Mouse (Mus musculus) lung, postnatal 0 days (tissue): ENCODE results near the gene Miga1. TPM values are rescaled to one million over a fixed set of nuclear protein-coding genes. Genes with fewer than 3 reads are reported as not detected.

Experiments
- ATAC-seq: fragments of 200-750 bp; cut with Nextera tagmentation; 2 replicates; pipeline ENCODE4 v1.8.0; 2017; ENCODE audit warnings: moderate library complexity
- DNase-seq: peaks from one replicate; pipeline ENCODE4 v3.0.0-alpha.2; 2016; ENCODE audit warnings: low spot score
- H3K27ac ChIP-seq: fragments of 300-500 bp; sonication (generic); 2 replicates; pipeline ENCODE4 v1.5.1; 2014; ENCODE audit warnings: antibody characterized with exemption, mild to moderate bottlenecking, low read length, mixed read lengths
- H3K27me3 ChIP-seq: fragments of 300-500 bp; sonication (generic); replicated peaks from 2 replicates; pipeline ENCODE4 v1.6.1; 2014; ENCODE audit warnings: low read length, mixed read lengths; ENCODE audit not compliant: insufficient read depth
- H3K36me3 ChIP-seq: fragments of 300-500 bp; sonication (generic); 2 replicates; pipeline ENCODE4 v1.6.1; 2014; ENCODE audit warnings: low read length, mixed read lengths; ENCODE audit not compliant: insufficient read depth
- H3K4me1 ChIP-seq: fragments of 300-500 bp; sonication (generic); 2 replicates; pipeline ENCODE4 v1.6.1; 2014; ENCODE audit warnings: antibody characterized with exemption, low read depth, low read length, mixed read lengths; ENCODE audit not compliant: insufficient read depth
- H3K4me2 ChIP-seq: fragments of 300-500 bp; sonication (generic); replicated peaks from 2 replicates; pipeline ENCODE4 v1.6.1; 2014; ENCODE audit warnings: low read depth, mild to moderate bottlenecking, low read length, moderate library complexity, mixed read lengths
- H3K4me3 ChIP-seq: fragments of 300-500 bp; sonication (generic); 2 replicates; pipeline ENCODE4 v1.5.1; 2014; ENCODE audit warnings: low read depth, low read length
- H3K9ac ChIP-seq: fragments of 300-500 bp; sonication (generic); replicated peaks from 2 replicates; pipeline ENCODE4 v1.6.1; 2014; ENCODE audit warnings: low read depth, mild to moderate bottlenecking
- H3K9me3 ChIP-seq: fragments of 300-500 bp; sonication (generic); 2 replicates; pipeline ENCODE4 v1.6.1; 2016; ENCODE audit warnings: low read length, mixed read lengths
- CTCF ChIP-seq: IDR thresholded peaks from 2 replicates; pipeline ENCODE4 v1.5.1; 2016; ENCODE audit warnings: antibody characterized with exemption, mild to moderate bottlenecking
- EP300 ChIP-seq: IDR thresholded peaks from 2 replicates; pipeline ENCODE4 v1.6.1; 2016; ENCODE audit warnings: antibody characterized with exemption, mild to moderate bottlenecking, control low read depth
- WGBS: fragments of 180-500 bp; shearing (Covaris S2); extraction: QIAGEN DNeasy Blood & Tissue Kit; methylation state at CpG from one replicate; pipeline ENCODE4 v1.1.7; 2014; 5-methylcytosine and 5-hydroxymethylcytosine counted together
- polyA plus RNA-seq: library from polyadenylated mRNA; unstranded; fragments of >200 nt; fragmentation: Nextera tagmentation; extraction: Ambion mirVana; gene quantifications from 2 replicates; pipeline ENCODE4 v1.2.1, GENCODE M21; 2015

Gene Miga1
- polyA plus RNA-seq, 1 experiment from 2014 or later: 10.0 TPM

DNA sequence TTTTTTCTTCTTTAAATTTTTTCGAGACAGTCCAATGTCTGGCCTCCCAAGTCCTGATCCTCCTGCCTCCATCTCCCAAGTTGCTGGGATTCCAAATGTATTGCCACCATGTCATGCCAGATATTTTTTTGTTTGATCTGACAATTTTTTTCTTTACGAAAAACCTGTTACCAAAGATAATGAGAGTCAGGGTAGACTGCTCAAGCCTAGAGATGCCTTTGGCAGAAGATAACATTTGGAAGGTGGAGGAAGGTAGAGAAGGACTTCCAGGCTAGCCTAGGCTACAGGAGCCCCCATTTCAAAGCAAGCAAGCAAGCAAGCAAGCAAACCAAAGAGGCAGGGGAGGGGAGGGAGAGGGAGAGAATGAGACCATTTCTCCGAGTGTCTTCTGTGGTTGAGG is 7.0 kb upstream of the Miga1 start:
- peak overlapping the region; percentile 90 for H3K9ac ChIP-seq
- peak overlapping the region; percentile 60 for H3K4me2 ChIP-seq
- no peak for DNase-seq
- H3K27ac ChIP-seq: peak overlapping the region; percentile 93; the same call in 1 of the 2 replicates
- H3K27me3 ChIP-seq: no peaks in the 10 kb centered on the region
- H3K9me3 ChIP-seq: no peaks in the 10 kb centered on the region
- H3K4me3 ChIP-seq: peak overlapping the region; percentile 71
- no peaks in the 10 kb centered on the region for H3K36me3 ChIP-seq
- ATAC-seq: no peak
- 30% methylated on average over 3 of the region's 3 CpGs for WGBS
- H3K4me1 ChIP-seq: peaks cover 5% of the 10 kb centered on the region
- no peak for TF ChIP-seq CTCF

DNA sequence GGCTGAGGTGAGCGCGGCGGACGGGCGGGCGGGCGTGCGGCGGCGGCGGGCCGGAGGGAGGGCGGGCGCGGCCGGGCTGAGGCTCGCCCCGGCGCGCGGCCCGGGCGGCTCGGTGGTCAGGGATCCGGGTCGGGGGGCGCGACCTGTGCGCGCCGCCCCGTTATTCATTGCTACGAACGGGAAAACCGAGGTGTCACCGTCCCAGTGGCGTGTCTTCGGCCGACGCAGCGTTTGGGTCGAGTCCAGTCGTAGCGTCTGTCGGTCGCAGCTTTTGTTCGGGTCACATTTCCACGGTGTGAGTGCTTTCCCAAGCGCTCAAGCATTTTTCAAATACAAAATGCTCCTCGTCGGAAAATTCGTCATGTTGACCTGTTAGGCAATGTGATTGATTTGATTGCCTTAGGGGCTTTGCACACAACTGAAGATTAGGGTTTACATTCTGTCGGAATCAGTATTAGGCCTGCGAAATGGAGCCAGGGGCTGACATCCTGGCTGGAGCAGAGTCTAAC is 6.5 kb upstream of the Miga1 start:
- ATAC-seq: no peak
- peak; percentile 65 for DNase-seq

GRCm38 (mm10) chr3:152345732-152346632 is 5.8 kb upstream of the Miga1 start, which contains the start of gene Usp33:
Usp33 (plus strand) TSS chr3:152346478.
- Histone ChIP-seq H3K4me1 (peaks cover 5% of the 10 kb centered on the region), H3K36me3 (no peaks in the 10 kb centered on the region), H3K4me2 (peak within 1 kb of the TSS; percentile 60), H3K9me3 (no peaks in the 10 kb centered on the region), H3K27ac (peak within 1 kb of the TSS; percentile 93), H3K27me3 (no peaks in the 10 kb centered on the region), H3K9ac (peak within 1 kb of the TSS; percentile 90), H3K4me3 (peak within 1 kb of the TSS; percentile 71)
- TF ChIP-seq EP300: no peak
- TF ChIP-seq CTCF: 0 out of 2 replicates have a peak, but pooled peaks have one; percentile 18
- DNase-seq: peak; percentile 93
- 11% methylated on average over 24 of the region's 44 CpGs for WGBS
- ATAC-seq: peak; percentile 95

More for the DNA sequence above, 6.5 kb upstream of the Miga1 start:
- H3K4me1 ChIP-seq: peaks cover 5% of the 10 kb centered on the region
- H3K27ac ChIP-seq: peak overlapping the region; percentile 93
- H3K9me3 ChIP-seq: no peaks in the 10 kb centered on the region
- no peak for TF ChIP-seq EP300
- no peak for TF ChIP-seq CTCF
- peak overlapping the region; percentile 90 for H3K9ac ChIP-seq
- no peaks in the 10 kb centered on the region for H3K27me3 ChIP-seq
- under 1% methylated on average over 29 of the region's 54 CpGs for WGBS
- H3K4me2 ChIP-seq: peak overlapping the region; percentile 60
- H3K4me3 ChIP-seq: peak overlapping the region; percentile 71
- no peaks in the 10 kb centered on the region for H3K36me3 ChIP-seq

DNA sequence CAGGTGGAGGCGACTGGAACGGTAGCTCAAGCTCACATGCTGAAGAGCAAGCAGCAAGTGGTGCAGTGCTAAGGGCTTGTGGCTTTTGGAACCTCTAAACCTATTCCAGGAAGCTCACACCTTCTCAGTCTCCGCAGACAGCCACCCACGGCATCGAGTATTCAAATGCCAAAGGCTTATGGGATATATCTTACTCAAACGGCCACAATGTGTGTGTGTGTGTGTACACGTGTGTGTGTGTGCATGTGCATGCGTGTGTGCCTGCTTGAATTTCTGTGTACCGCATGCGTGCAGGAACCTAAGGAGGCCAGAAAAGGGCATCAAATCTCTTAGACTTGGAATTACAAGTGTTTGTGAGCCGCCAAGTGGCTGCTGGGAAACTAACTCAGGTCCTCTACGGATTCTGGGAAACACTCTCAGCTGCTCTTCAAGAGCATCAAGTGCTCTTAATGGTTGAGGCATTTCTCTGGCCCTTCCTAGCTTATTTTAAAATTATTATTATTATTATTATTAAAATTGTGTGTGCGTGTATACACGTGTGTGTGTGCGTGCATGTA is 2.8 kb upstream of the Miga1 start:
- Histone ChIP-seq H3K4me1 (peaks cover 3% of the 10 kb centered on the region; the same call in 1 of the 2 replicates), H3K4me3 (no peak overlapping the region), H3K36me3 (no peaks in the 10 kb centered on the region), H3K9me3 (no peaks in the 10 kb centered on the region), H3K9ac (no peak overlapping the region), H3K4me2 (no peak overlapping the region), H3K27ac (peak overlapping the region; percentile 51), H3K27me3 (no peaks in the 10 kb centered on the region)
- WGBS: 65% methylated on average over 15 of the region's 15 CpGs
- DNase-seq (peak; percentile 87), ATAC-seq (peak; percentile 60)
- TF ChIP-seq EP300: peak; percentile 93
- no peak for TF ChIP-seq CTCF

DNA sequence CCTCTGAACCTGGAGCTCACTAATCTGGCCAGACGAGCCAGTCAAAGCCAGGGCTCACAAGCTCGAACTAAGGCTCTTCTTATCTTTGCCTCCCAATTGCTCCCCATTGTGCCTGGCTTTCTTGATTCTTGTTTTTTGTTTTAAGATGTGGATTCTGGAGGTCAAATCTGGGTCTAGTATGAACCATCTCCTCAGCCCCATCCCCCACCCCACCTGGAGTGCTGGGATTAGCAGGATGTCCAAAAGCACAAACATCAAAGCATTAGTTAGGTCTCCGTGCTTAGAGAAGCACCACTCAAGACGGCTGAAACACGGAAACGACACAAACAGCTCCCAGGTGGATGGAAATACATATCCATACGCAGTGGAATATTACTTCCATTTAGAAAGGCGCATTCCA is 4.1 kb downstream of the Miga1 start:
- Histone ChIP-seq H3K9me3 (no peaks in the 10 kb centered on the region), H3K27ac (no peak overlapping the region), H3K9ac (no peak overlapping the region), H3K36me3 (no peaks in the 10 kb centered on the region), H3K4me1 (no peaks in the 10 kb centered on the region), H3K27me3 (no peaks in the 10 kb centered on the region), H3K4me3 (no peak overlapping the region), H3K4me2 (no peak overlapping the region)
- TF ChIP-seq EP300: no peak
- TF ChIP-seq CTCF: no peak
- 73% methylated on average over 8 of the region's 8 CpGs for WGBS
- ATAC-seq: no peak
- DNase-seq: no peak

DNA sequence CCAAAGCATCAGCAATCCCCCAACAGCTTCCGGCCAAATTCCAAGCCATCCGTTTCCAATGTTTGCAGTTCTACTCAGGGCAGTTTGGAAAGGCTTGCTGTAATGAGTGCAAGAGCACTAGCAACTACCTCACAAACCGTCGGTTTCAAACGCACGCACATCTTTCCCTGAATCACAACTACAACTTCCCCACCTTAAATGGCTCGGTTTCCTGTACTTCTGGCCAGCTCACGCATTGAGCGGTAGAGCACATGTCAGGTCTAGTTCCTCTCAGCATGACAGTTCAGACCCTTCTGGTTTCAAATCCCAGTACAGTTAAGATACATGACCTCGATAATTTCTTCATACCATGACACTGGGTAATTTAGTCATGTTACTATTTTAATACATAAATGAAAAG is 6.6 kb downstream of the Miga1 start:
- no peak for TF ChIP-seq CTCF
- Histone ChIP-seq H3K9ac (no peak overlapping the region), H3K4me2 (no peak overlapping the region), H3K4me3 (no peak overlapping the region), H3K4me1 (no peaks in the 10 kb centered on the region), H3K27me3 (no peaks in the 10 kb centered on the region), H3K27ac (no peak overlapping the region), H3K9me3 (no peaks in the 10 kb centered on the region), H3K36me3 (no peaks in the 10 kb centered on the region)
- 81% methylated on average over 10 of the region's 10 CpGs for WGBS
- DNase-seq (no peak), ATAC-seq (no peak)
